Mouse (Mus musculus): ENCODE measurements around the gene Garem2. TPM values are rescaled to one million over a fixed set of nuclear protein-coding genes. Genes with fewer than 3 reads are reported as not detected.

Garem2 gene
- polyA plus RNA-seq, 1 experiment, result not detected

- Histone ChIP-seq H3K36me3 (ENCODE audit: control insufficient read depth) (no peaks in the 10 kb centered on the region), H3K27me3 (ENCODE audit: control insufficient read depth) (peaks cover 4% of the 10 kb centered on the region), H3K4me3 (replicated peaks) (no peak overlapping the region), H3K4me1 (ENCODE audit: control insufficient read depth) (peaks cover 2% of the 10 kb centered on the region; the same call in 1 of the 2 replicates), H3K9me3 (ENCODE audit: control insufficient read depth, low read length) (peaks cover 3% of the 10 kb centered on the region)
- TF ChIP-seq TAL1 (IDR thresholded peaks at IDR 0.05; ENCODE audit: low read length) (no peak), GATA1 (IDR thresholded peaks at IDR 0.05; ENCODE audit: low read length) (no peak)
Observed at GRCm38 (mm10) chr5:30094399-30094798, 10.6 kb upstream of the Garem2 start.

- H3K4me3 ChIP-seq (replicated peaks), result no peak overlapping the region
- TF ChIP-seq TAL1 (IDR thresholded peaks at IDR 0.05; ENCODE audit: low read length), result no peak
- TF ChIP-seq GATA1 (IDR thresholded peaks at IDR 0.05; ENCODE audit: low read length), result no peak
Observed at GRCm38 (mm10) chr5:30095731-30096130, 9.2 kb upstream of the Garem2 start.

DNA sequence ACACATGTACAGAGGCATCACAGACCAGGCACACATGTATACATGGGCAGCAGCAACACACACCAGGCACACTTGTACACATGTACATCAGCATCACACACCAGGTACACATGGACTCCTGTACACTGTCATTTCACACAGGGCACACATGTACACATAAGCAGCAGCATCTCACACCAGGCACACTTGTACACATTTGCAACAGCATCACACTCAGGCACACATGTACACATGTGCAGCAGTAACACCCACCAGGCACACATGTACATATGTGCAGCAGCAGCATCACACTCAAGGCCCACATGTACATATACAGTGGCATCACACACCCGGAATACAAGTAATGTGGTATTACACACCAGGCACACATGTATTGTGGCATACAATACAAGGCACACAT, 6.7 kb upstream of the Garem2 start:
- H3K4me3 ChIP-seq (replicated peaks), result no peak overlapping the region

More at GRCm38 (mm10) chr5:30095731-30096130, 9.2 kb upstream of the Garem2 start:
- peaks cover 17% of the 10 kb centered on the region for H3K9me3 ChIP-seq (ENCODE audit: control insufficient read depth, low read length)
- no peaks in the 10 kb centered on the region for H3K36me3 ChIP-seq (ENCODE audit: control insufficient read depth)
- peaks cover 2% of the 10 kb centered on the region; the same call in 1 of the 2 replicates for H3K4me1 ChIP-seq (ENCODE audit: control insufficient read depth)
- H3K27me3 ChIP-seq (ENCODE audit: control insufficient read depth), result peaks cover 4% of the 10 kb centered on the region

GRCm38 (mm10) chr5:30103340-30103739, 1.6 kb upstream of the Garem2 start:
- Histone ChIP-seq H3K4me3 (replicated peaks) (no peak overlapping the region), H3K27me3 (ENCODE audit: control insufficient read depth) (peaks cover 65% of the 10 kb centered on the region), H3K9me3 (ENCODE audit: control insufficient read depth, low read length) (peaks cover 39% of the 10 kb centered on the region), H3K4me1 (ENCODE audit: control insufficient read depth) (no peaks in the 10 kb centered on the region), H3K36me3 (ENCODE audit: control insufficient read depth) (no peaks in the 10 kb centered on the region)
- TF ChIP-seq GATA1 (IDR thresholded peaks at IDR 0.05; ENCODE audit: low read length) (no peak), TAL1 (IDR thresholded peaks at IDR 0.05; ENCODE audit: low read length) (no peak)

More for the DNA sequence above, 6.7 kb upstream of the Garem2 start:
- TF ChIP-seq TAL1 (IDR thresholded peaks at IDR 0.05; ENCODE audit: low read length) (no peak), GATA1 (IDR thresholded peaks at IDR 0.05; ENCODE audit: low read length) (no peak)
- H3K9me3 ChIP-seq (ENCODE audit: control insufficient read depth, low read length), result peaks cover 39% of the 10 kb centered on the region
- peaks cover 18% of the 10 kb centered on the region for H3K27me3 ChIP-seq (ENCODE audit: control insufficient read depth)
- no peaks in the 10 kb centered on the region for H3K4me1 ChIP-seq (ENCODE audit: control insufficient read depth)
- H3K36me3 ChIP-seq (ENCODE audit: control insufficient read depth), result no peaks in the 10 kb centered on the region

GRCm38 (mm10) chr5:30104339-30104738, 622 bp upstream of the Garem2 start:
- no peak for TF ChIP-seq TAL1 (IDR thresholded peaks at IDR 0.05; ENCODE audit: low read length)
- TF ChIP-seq GATA1 (IDR thresholded peaks at IDR 0.05; ENCODE audit: low read length), result no peak
- Histone ChIP-seq H3K9me3 (ENCODE audit: control insufficient read depth, low read length) (peaks cover 36% of the 10 kb centered on the region), H3K4me3 (replicated peaks) (no peak overlapping the region)

DNA sequence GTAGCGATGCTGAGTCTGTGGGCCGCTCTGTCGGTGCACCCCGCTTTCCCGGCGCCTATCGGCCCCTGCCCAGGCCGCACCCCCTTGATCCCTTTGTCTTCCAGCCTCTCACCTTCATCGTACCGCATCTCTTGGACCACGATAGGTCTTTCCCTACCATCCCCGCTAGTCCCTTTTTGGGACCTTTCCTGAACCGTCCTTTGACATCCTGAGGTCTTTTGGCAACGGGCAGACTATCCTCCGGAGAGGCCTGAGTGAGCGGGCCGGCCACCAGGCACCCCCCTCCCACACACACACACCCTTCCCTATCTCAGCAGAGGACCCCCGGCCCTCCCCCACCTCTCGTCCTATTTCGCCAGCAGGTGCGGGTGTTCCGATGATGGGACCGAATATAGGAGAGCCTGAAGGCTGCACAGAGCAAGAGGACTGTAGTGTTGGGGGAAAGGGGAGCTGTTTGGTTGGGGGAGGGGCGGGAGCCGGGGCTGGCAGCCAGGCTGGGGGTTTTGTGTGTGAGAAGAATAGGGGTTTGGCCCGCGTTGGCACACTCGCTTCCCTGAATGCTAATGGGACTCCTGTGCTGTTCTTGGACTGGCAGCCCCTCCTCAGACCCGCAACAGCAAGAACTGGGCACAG, 823 bp downstream of the Garem2 start, which contains the start of gene 3110082J24Rik:
Gene 3110082J24Rik, minus strand, starts transcription at position 419 of the 633 bp plus-strand sequence.
- no peaks in the 10 kb centered on the region for H3K4me1 ChIP-seq (ENCODE audit: control insufficient read depth)
- H3K27me3 ChIP-seq (ENCODE audit: control insufficient read depth), result peaks cover 86% of the 10 kb centered on the region
- H3K36me3 ChIP-seq (ENCODE audit: control insufficient read depth), result no peaks in the 10 kb centered on the region
- TF ChIP-seq TAL1 (IDR thresholded peaks at IDR 0.05; ENCODE audit: low read length) (no peak), GATA1 (IDR thresholded peaks at IDR 0.05; ENCODE audit: low read length) (no peak)
- peaks cover 22% of the 10 kb centered on the region for H3K9me3 ChIP-seq (ENCODE audit: control insufficient read depth, low read length)
- H3K4me3 ChIP-seq (replicated peaks), result no peak within 1 kb of the TSS

More at GRCm38 (mm10) chr5:30104339-30104738, 622 bp upstream of the Garem2 start:
- Histone ChIP-seq H3K36me3 (ENCODE audit: control insufficient read depth) (no peaks in the 10 kb centered on the region), H3K4me1 (ENCODE audit: control insufficient read depth) (no peaks in the 10 kb centered on the region), H3K27me3 (ENCODE audit: control insufficient read depth) (peaks cover 71% of the 10 kb centered on the region)

DNA sequence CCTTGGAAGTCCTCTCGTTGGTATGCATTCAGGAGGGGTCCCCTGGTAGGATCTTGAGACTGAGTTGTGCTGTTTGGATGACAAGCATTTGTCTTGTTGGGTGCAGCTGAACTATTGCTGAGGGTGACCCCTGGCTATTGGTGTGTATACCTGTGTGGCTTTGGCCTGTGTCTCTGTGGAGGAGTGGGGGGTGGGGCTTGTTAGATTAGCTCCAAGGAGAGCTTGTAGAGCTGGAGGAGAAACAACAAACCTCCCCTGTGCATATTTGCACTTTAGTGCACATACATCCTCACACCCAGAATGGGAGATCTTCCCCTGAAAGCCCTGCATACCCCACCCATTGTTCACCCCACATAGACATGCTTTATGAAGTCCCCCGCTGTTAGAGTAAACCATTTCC, 1.8 kb downstream of the Garem2 start:
- H3K4me3 ChIP-seq (replicated peaks), result no peak overlapping the region
- no peak for TF ChIP-seq TAL1 (IDR thresholded peaks at IDR 0.05; ENCODE audit: low read length)
- H3K27me3 ChIP-seq (ENCODE audit: control insufficient read depth), result peaks cover 96% of the 10 kb centered on the region
- peaks cover 12% of the 10 kb centered on the region for H3K9me3 ChIP-seq (ENCODE audit: control insufficient read depth, low read length)
- no peaks in the 10 kb centered on the region for H3K36me3 ChIP-seq (ENCODE audit: control insufficient read depth)
- no peaks in the 10 kb centered on the region for H3K4me1 ChIP-seq (ENCODE audit: control insufficient read depth)

GRCm38 (mm10) chr5:30107186-30107585, 2.2 kb downstream of the Garem2 start:
- Histone ChIP-seq H3K9me3 (ENCODE audit: control insufficient read depth, low read length) (peaks cover 8% of the 10 kb centered on the region), H3K27me3 (ENCODE audit: control insufficient read depth) (peaks cover 97% of the 10 kb centered on the region), H3K4me3 (replicated peaks) (no peak overlapping the region), H3K36me3 (ENCODE audit: control insufficient read depth) (no peaks in the 10 kb centered on the region), H3K4me1 (ENCODE audit: control insufficient read depth) (no peaks in the 10 kb centered on the region)
- TF ChIP-seq TAL1 (IDR thresholded peaks at IDR 0.05; ENCODE audit: low read length), result no peak
- TF ChIP-seq GATA1 (IDR thresholded peaks at IDR 0.05; ENCODE audit: low read length), result no peak

DNA sequence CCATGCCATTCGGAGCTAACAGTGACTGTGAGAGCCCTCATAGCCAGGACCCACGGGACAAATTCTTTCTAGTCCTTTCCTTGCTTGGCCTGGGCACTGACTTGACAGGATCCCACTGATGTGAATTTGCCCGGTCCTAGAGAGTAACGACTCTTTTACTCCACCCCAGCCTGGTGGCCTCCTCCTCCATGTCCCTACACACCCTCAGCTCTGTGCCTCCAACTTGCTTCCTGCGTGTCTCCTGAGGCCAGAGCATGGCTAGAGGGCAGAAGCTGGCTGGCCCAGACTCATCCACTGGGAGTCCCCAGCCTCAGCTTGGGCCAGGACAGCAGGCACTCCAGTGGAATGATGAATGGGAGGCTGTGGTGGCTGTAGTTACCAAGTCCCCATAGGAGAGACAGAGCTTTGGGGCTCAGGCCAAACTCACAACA, 2.7 kb downstream of the Garem2 start:
- peaks cover 3% of the 10 kb centered on the region for H3K9me3 ChIP-seq (ENCODE audit: control insufficient read depth, low read length)
- no peak overlapping the region for H3K4me3 ChIP-seq (replicated peaks)
- no peaks in the 10 kb centered on the region for H3K36me3 ChIP-seq (ENCODE audit: control insufficient read depth)
- no peak for TF ChIP-seq TAL1 (IDR thresholded peaks at IDR 0.05; ENCODE audit: low read length)
- no peak for TF ChIP-seq GATA1 (IDR thresholded peaks at IDR 0.05; ENCODE audit: low read length)
- peaks cover 97% of the 10 kb centered on the region for H3K27me3 ChIP-seq (ENCODE audit: control insufficient read depth)
- H3K4me1 ChIP-seq (ENCODE audit: control insufficient read depth), result no peaks in the 10 kb centered on the region
